Mouse (Mus musculus) c-Kit-positive CD71-positive TER-119-negative erythroid progenitor cells, embryonic 14.5 days (primary cell): ENCODE results near the gene Olfr1280.
"Not testable (repeated sequence)": the region's sequence is repeated elsewhere in the genome, so short reads cannot be mapped to it uniquely, and the experiment has no call there.

ENCODE experiments used
- DNase-seq: peaks from one replicate; pipeline ENCODE4 v3.0.0-alpha.2; 2013; ENCODE audit warnings: low read depth

Gene Olfr1280

GRCm38 (mm10) chr2:111313717-111314116, at the start of gene Olfr1280:
Gene Olfr1280, plus strand, starts transcription at chr2:111314017.
- DNase-seq: no peak

DNA sequence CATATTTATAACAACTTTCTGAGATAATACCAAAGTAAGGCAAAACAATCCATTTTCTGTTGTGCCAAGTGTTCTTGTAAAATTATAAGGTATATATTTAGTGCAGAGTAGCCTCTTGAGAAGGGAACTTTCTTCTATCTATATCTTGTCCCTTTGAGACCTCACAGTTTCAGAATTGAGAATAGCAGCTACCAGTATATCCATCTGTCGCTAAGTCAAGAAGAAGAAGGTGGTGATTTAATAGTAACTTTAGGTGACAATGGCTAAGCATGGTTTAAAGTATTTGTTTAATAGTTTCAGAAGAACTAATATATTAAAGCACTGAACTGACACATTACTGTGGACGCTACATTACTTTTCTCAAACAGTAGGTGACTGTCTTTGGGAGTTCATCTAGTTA, 39.8 kb upstream of the Olfr1280 start, which contains the start of gene Olfr1277:
Gene Olfr1277, minus strand, starts transcription at position 101 of the 400 bp plus-strand sequence.
- no peak for DNase-seq

GRCm38 (mm10) chr2:111289836-111290235, 24.0 kb upstream of the Olfr1280 start, which contains the start of gene Olfr1278:
Gene Olfr1278, plus strand, starts transcription at chr2:111290136.
- DNase-seq: no peak

- no peak for DNase-seq
Observed at GRCm38 (mm10) chr2:111298541-111298940, 15.3 kb upstream of the Olfr1280 start.

DNA sequence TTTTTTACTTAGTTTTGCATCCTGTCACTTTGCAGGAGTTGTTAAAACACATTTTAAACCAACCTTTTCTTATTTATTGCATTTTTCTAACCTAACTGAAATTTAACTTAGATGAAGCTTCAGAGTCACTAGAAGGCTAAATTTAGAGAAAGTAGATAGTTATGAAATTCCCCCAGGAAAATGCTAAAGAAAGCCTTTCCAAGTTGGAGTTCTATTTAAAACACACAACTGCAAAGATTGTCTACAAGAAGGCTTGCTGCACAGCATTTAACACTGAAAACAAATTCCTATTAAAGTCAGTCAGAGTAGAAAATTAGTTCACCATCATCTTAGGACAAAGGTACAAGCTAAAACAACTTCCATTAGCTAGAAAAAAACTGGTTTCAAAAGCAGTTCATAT, 13.4 kb upstream of the Olfr1280 start, which contains the start of gene Olfr1279:
Gene Olfr1279, plus strand, starts transcription at position 262 of the 400 bp plus-strand sequence.
- no peak for DNase-seq

GRCm38 (mm10) chr2:111326220-111326619, 12.4 kb downstream of the Olfr1280 start, which contains the start of gene Olfr1281:
Gene Olfr1281, plus strand, starts transcription at chr2:111326520.
- no peak for DNase-seq

DNA sequence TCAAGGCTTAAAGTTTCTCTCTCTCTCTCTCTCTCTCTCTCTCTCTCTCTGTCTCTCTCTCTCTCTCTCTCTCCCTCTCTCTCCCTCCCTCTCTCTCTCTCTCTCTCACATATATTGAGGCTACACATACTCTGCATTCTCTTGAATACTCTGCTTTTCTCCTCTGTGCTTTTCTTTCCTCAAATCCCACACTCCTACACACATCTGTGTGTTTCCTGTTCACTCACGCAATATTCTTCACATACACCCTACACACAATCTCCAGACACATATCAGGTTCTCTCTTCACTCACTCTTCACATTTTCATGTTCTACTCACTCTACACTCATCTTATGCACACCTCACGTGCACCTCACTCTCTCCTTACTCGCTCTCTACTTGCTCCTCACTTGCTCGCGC, 19.9 kb downstream of the Olfr1280 start:
- DNase-seq: not testable (repeated sequence)

- DNase-seq: no peak
Observed at GRCm38 (mm10) chr2:111335976-111336375, 22.2 kb downstream of the Olfr1280 start, which contains the start of gene Olfr1282. Gene Olfr1282, minus strand, starts transcription at chr2:111336076.

GRCm38 (mm10) chr2:111366490-111366889, 52.7 kb downstream of the Olfr1280 start, which contains the start of gene Olfr1283:
Gene Olfr1283, plus strand, starts transcription at chr2:111366790.
- DNase-seq: no peak

GRCm38 (mm10) chr2:111375222-111375621, 61.4 kb downstream of the Olfr1280 start, which contains the start of gene Olfr1284:
Gene Olfr1284, plus strand, starts transcription at chr2:111375522.
- DNase-seq: no peak
